Mouse (Mus musculus): ENCODE measurements at regions not wholly inside any gene's neighbourhood (a gene's known extent, or its start where the extent isn't known, plus 50 kb on each side); places are given as distances from the start of the nearest gene placed in this dataset.

DNA sequence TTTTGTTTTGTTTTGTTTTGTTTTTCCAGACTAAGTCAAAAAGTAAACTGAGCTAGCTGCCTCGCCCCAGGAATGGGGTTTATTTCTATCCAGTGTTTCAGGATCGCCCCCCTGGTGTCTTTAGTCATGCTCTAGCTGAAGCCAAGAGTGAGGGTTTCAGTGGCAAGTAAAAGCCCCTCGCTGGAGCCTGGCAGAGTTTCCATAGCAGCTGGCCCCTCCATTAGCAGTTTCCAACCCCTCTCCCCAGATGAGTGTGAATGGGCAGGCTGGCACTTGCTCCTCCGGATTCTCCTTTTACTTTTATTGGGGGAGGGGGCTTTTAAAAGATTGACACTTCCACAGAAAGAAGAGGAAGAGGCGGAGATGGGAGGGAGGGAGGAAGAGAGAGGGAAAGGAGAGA, 68.0 kb upstream of the Klf7 start:
- TF ChIP-seq EP300 (IDR thresholded peaks at IDR 0.05; ENCODE audit: low read length) (no peak), SMC3 (IDR thresholded peaks at IDR 0.05; ENCODE audit: low read depth, low read length) (no peak), USF1 (IDR thresholded peaks at IDR 0.05; ENCODE audit: low read depth, low read length) (no peak), CTCF (conservative IDR thresholded peaks at IDR 0.05 in 1 of 2, IDR thresholded peaks at IDR 0.05 in 1 of 2; ENCODE audit: low read depth in 2 of 2, low read length in 2 of 2) (no peak), JUN (IDR thresholded peaks at IDR 0.05; ENCODE audit: insufficient read depth, low read depth, low read length) (no peak), UBTF (IDR thresholded peaks at IDR 0.05; ENCODE audit: low read depth, low read length) (no peak), POLR2AphosphoS2 (IDR thresholded peaks at IDR 0.05; ENCODE audit: low read depth, low read length) (no peak), MEF2A (IDR thresholded peaks at IDR 0.05; ENCODE audit: borderline replicate concordance, low read depth, low read length) (peak; percentile 26; the same call in 1 of the 2 replicates), E2F4 (IDR thresholded peaks at IDR 0.05; ENCODE audit: insufficient replicate concordance, low read depth, low read length) (no peak), NRF1 (IDR thresholded peaks at IDR 0.05; ENCODE audit: low read depth, low read length) (no peak), MAX (IDR thresholded peaks at IDR 0.05; ENCODE audit: low read length) (no peak), NELFE (IDR thresholded peaks at IDR 0.05; ENCODE audit: low read depth, low read length) (no peak), BHLHE40 (IDR thresholded peaks at IDR 0.05; ENCODE audit: low read depth, low read length) (peak; percentile 23; the same call in 1 of the 2 replicates)

Data from CH12.LX (cell line).